Mouse (Mus musculus): ENCODE data around the gene Etl4. TPM values are rescaled to one million over a fixed set of nuclear protein-coding genes. Genes with fewer than 3 reads are reported as not detected.

Etl4 gene
- polyA plus RNA-seq, 1 experiment from 2014 or later: 33.4 TPM

- Histone ChIP-seq H3K4me2 (no peak overlapping the region), H3K27me3 (ENCODE audit: insufficient read depth, low read length) (no peaks in the 10 kb centered on the region), H3K4me3 (ENCODE audit: low read depth, low read length) (no peak overlapping the region), H3K9ac (no peak overlapping the region), H3K9me3 (ENCODE audit: low read depth, low read length) (no peaks in the 10 kb centered on the region), H3K36me3 (ENCODE audit: insufficient read depth) (no peaks in the 10 kb centered on the region), H3K4me1 (ENCODE audit: insufficient read depth) (peaks cover 3% of the 10 kb centered on the region; the same call in 1 of the 2 replicates), H3K27ac (ENCODE audit: low read depth) (no peak overlapping the region)
- DNase-seq (no peak), ATAC-seq (ENCODE audit: insufficient read depth) (no peak)
- TF ChIP-seq CTCF (IDR thresholded peaks at IDR 0.05; ENCODE audit: low read depth): no peak
- WGBS: 54% methylated on average over 9 of the region's 9 CpGs
Measured at GRCm38 (mm10) chr2:20654598-20655340, 745.2 kb downstream of the Etl4 start.

DNA sequence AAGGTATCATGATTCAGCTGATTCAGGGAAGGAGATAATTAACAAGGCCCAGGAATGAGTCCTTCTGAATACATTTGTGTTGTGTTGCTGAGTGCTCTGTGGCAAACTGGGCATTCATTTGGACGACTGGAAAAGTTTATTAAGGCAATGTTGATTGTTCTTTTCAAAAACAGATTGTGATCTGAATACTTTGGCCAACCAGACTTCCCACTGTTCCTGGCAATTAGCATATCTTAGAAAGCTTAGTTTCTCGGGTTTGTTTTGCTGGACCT is 745.7 kb downstream of the Etl4 start:
- H3K27ac ChIP-seq (ENCODE audit: low read depth): no peak overlapping the region
- no peaks in the 10 kb centered on the region for H3K9me3 ChIP-seq (ENCODE audit: low read depth, low read length)
- 35% methylated on average over 2 of the region's 2 CpGs for WGBS
- no peak overlapping the region for H3K4me2 ChIP-seq
- ATAC-seq (ENCODE audit: insufficient read depth): no peak
- no peak overlapping the region for H3K4me3 ChIP-seq (ENCODE audit: low read depth, low read length)
- H3K4me1 ChIP-seq (ENCODE audit: insufficient read depth): no peaks in the 10 kb centered on the region
- H3K9ac ChIP-seq: no peak overlapping the region
- no peak for DNase-seq
- TF ChIP-seq CTCF (IDR thresholded peaks at IDR 0.05; ENCODE audit: low read depth): no peak
- H3K27me3 ChIP-seq (ENCODE audit: insufficient read depth, low read length): no peaks in the 10 kb centered on the region
- H3K36me3 ChIP-seq (ENCODE audit: insufficient read depth): no peaks in the 10 kb centered on the region

GRCm38 (mm10) chr2:20657856-20658255 is 748.3 kb downstream of the Etl4 start:
- 73% methylated on average over 3 of the region's 3 CpGs for WGBS

GRCm38 (mm10) chr2:20661841-20662240 is 752.3 kb downstream of the Etl4 start:
- Histone ChIP-seq H3K4me2 (no peak overlapping the region), H3K27me3 (ENCODE audit: insufficient read depth, low read length) (no peaks in the 10 kb centered on the region), H3K27ac (ENCODE audit: low read depth) (no peak overlapping the region), H3K9ac (no peak overlapping the region), H3K9me3 (ENCODE audit: low read depth, low read length) (no peaks in the 10 kb centered on the region), H3K36me3 (ENCODE audit: insufficient read depth) (no peaks in the 10 kb centered on the region), H3K4me1 (ENCODE audit: insufficient read depth) (no peaks in the 10 kb centered on the region), H3K4me3 (ENCODE audit: low read depth, low read length) (no peak overlapping the region)
- TF ChIP-seq CTCF (IDR thresholded peaks at IDR 0.05; ENCODE audit: low read depth): no peak
- no peak for ATAC-seq (ENCODE audit: insufficient read depth)
- DNase-seq: no peak
- 89% methylated on average over 11 of the region's 11 CpGs for WGBS

More at GRCm38 (mm10) chr2:20657856-20658255, 748.3 kb downstream of the Etl4 start:
- H3K4me3 ChIP-seq (ENCODE audit: low read depth, low read length): no peak overlapping the region
- no peak overlapping the region for H3K4me2 ChIP-seq
- no peak overlapping the region for H3K27ac ChIP-seq (ENCODE audit: low read depth)
- H3K27me3 ChIP-seq (ENCODE audit: insufficient read depth, low read length): no peaks in the 10 kb centered on the region
- H3K36me3 ChIP-seq (ENCODE audit: insufficient read depth): no peaks in the 10 kb centered on the region
- no peaks in the 10 kb centered on the region for H3K4me1 ChIP-seq (ENCODE audit: insufficient read depth)
- H3K9ac ChIP-seq: no peak overlapping the region
- TF ChIP-seq CTCF (IDR thresholded peaks at IDR 0.05; ENCODE audit: low read depth): no peak
- H3K9me3 ChIP-seq (ENCODE audit: low read depth, low read length): no peaks in the 10 kb centered on the region
- ATAC-seq (ENCODE audit: insufficient read depth): no peak
- no peak for DNase-seq

GRCm38 (mm10) chr2:20662696-20663095 is 753.1 kb downstream of the Etl4 start:
- H3K36me3 ChIP-seq (ENCODE audit: insufficient read depth): no peaks in the 10 kb centered on the region
- H3K27ac ChIP-seq (ENCODE audit: low read depth): no peak overlapping the region
- no peaks in the 10 kb centered on the region for H3K27me3 ChIP-seq (ENCODE audit: insufficient read depth, low read length)
- no peak overlapping the region for H3K9ac ChIP-seq
- H3K9me3 ChIP-seq (ENCODE audit: low read depth, low read length): no peaks in the 10 kb centered on the region
- H3K4me3 ChIP-seq (ENCODE audit: low read depth, low read length): no peak overlapping the region
- H3K4me1 ChIP-seq (ENCODE audit: insufficient read depth): no peaks in the 10 kb centered on the region
- H3K4me2 ChIP-seq: no peak overlapping the region
- ATAC-seq (ENCODE audit: insufficient read depth) (no peak), DNase-seq (no peak)
- WGBS: 81% methylated on average over 3 of the region's 3 CpGs
- no peak for TF ChIP-seq CTCF (IDR thresholded peaks at IDR 0.05; ENCODE audit: low read depth)

DNA sequence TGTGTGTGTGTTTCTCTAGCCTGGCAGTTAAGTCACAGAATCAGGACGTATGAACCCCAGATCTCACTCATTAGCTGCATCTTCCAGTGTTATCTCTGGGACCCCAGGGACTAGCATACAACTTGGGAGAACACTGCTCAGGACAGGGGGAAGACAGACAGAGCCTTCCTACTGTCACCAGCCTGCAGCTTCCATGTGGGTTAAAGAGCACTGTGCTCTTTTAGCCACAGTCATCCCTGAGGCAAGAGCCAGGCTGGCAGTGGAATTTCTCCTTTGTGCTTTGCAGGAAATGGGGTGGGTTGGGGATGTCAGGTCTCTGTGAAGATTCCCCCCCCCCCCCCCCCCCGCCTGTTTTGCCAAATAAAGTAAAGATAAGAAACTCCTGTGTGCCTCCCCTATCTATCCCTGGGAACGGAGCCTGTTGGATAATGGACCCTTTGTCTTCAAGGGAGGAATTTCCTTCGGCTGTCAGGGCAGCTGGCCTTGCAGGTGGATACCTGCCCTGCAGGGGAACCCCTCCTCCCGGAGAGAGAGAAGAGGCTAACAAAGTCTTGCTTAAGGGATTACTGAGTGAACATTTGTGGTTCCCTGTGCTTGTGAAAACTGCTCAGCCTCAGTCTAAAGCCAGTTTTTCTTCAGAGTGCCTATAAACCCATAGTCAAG is 755.9 kb downstream of the Etl4 start:
- Histone ChIP-seq H3K4me2 (no peak overlapping the region), H3K36me3 (ENCODE audit: insufficient read depth) (no peaks in the 10 kb centered on the region), H3K4me3 (ENCODE audit: low read depth, low read length) (no peak overlapping the region), H3K27me3 (ENCODE audit: insufficient read depth, low read length) (no peaks in the 10 kb centered on the region), H3K4me1 (ENCODE audit: insufficient read depth) (no peaks in the 10 kb centered on the region), H3K9me3 (ENCODE audit: low read depth, low read length) (no peaks in the 10 kb centered on the region), H3K27ac (ENCODE audit: low read depth) (peak overlapping the region; percentile 33; the same call in 1 of the 2 replicates), H3K9ac (no peak overlapping the region)
- WGBS: 22% methylated on average over 5 of the region's 5 CpGs
- DNase-seq (peak; percentile 48), ATAC-seq (ENCODE audit: insufficient read depth) (peak; percentile 75; the same call in 1 of the 2 replicates)
- no peak for TF ChIP-seq CTCF (IDR thresholded peaks at IDR 0.05; ENCODE audit: low read depth)

DNA sequence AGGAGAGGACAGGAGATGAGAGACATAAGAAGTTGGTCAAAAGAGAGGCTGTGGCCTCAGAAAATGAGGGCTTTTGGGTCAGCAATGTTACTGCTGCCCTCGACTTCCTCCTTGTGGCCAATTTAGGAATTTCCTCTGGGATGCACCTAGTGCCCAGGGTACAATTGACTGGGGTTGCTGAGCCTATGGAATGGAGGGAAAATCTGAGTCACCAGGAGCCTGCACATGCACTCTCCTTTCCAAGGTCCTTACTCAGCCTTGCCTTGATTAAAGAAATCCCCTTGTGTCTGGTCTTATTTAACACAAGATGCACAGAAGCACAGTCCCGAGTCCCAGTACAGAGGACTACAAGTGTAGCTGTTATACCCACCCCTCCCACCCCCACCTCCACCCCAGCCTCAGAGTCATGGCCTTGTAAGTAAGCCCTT is 756.5 kb downstream of the Etl4 start:
- TF ChIP-seq CTCF (IDR thresholded peaks at IDR 0.05; ENCODE audit: low read depth): peak; percentile 84
- 33% methylated on average over 2 of the region's 2 CpGs for WGBS
- no peak overlapping the region for H3K4me3 ChIP-seq (ENCODE audit: low read depth, low read length)
- H3K36me3 ChIP-seq (ENCODE audit: insufficient read depth): no peaks in the 10 kb centered on the region
- peak overlapping the region; percentile 33; the same call in 1 of the 2 replicates for H3K27ac ChIP-seq (ENCODE audit: low read depth)
- no peaks in the 10 kb centered on the region for H3K4me1 ChIP-seq (ENCODE audit: insufficient read depth)
- H3K9ac ChIP-seq: no peak overlapping the region
- no peaks in the 10 kb centered on the region for H3K27me3 ChIP-seq (ENCODE audit: insufficient read depth, low read length)
- ATAC-seq (ENCODE audit: insufficient read depth): peak; percentile 66; the same call in 1 of the 2 replicates
- no peaks in the 10 kb centered on the region for H3K9me3 ChIP-seq (ENCODE audit: low read depth, low read length)
- no peak overlapping the region for H3K4me2 ChIP-seq
- peak; percentile 88 for DNase-seq

All from lung, embryonic 14.5 days (tissue).